Mouse (Mus musculus): ENCODE results near the gene Capzb.

DNA sequence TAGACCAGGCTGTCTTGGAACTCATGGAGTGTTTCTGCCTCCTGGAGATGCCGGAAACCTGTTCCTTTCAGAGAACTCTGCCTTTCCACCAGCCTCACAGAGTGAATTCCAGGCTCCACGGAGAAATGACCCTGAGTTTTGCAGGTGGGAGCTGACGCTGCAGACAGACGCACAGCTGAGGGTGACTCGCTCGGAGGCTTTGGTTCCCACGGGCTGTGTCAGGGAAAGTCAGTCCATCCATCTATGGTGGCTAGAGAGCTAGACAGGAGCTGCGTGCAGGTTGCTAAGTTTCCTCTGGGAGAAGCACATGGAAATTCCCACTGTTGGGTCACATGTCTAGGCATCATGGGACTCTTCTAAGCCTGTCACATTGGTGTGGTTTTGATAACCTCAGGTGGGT lies 38.5 kb downstream of the Capzb start:
- TF ChIP-seq POLR2A (IDR thresholded peaks at IDR 0.05; ENCODE audit: insufficient read depth, low read depth, low read length), result no peak
- TF ChIP-seq CTCF (IDR thresholded peaks at IDR 0.05; ENCODE audit: insufficient read depth, low read depth, low read length), result no peak

Data from olfactory bulb, adult 2 months (tissue).